Mouse (Mus musculus): ENCODE data around the gene Cbll1. TPM values are rescaled to one million over a fixed set of nuclear protein-coding genes. Genes with fewer than 3 reads are reported as not detected.
"Not testable (repeated sequence)": the region's sequence is repeated elsewhere in the genome, so short reads cannot be mapped to it uniquely, and the experiment has no call there.

The Cbll1 gene
- polyA plus RNA-seq, 1 experiment from 2014 or later, result 17.1 TPM

DNA sequence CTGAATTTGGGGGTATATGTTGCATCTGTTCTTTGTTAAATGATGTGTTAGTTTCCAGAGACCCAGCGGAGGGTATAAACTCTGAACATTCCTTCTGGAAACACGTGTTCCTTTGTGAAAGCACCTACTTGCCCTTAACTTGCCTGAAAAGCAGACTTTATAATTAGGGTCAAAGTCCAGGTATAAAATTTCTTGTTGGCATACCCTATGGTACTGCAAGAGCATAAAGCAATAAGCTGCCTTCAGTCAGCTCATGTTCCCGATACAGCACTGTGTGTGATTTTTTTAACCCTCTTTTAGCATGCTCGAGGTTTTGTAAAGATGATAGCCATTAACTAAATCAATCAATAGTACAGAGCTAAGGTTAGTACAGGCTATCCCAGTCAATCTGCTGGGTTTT lies 36.8 kb downstream of the Cbll1 start:
- Histone ChIP-seq H3K9me3 (no peaks in the 10 kb centered on the region; the same call in 1 of the 2 replicates), H3K9ac (replicated peaks) (no peak overlapping the region), H3K4me2 (replicated peaks) (no peak overlapping the region), H3K27me3 (no peaks in the 10 kb centered on the region), H3K4me1 (no peaks in the 10 kb centered on the region), H3K27ac (replicated peaks) (no peak overlapping the region), H3K36me3 (no peaks in the 10 kb centered on the region), H3K4me3 (no peak overlapping the region)
- no peak for ATAC-seq (ENCODE audit: low FRiP score, low read depth)
- WGBS, result 81% methylated on average over 4 of the region's 4 CpGs

DNA sequence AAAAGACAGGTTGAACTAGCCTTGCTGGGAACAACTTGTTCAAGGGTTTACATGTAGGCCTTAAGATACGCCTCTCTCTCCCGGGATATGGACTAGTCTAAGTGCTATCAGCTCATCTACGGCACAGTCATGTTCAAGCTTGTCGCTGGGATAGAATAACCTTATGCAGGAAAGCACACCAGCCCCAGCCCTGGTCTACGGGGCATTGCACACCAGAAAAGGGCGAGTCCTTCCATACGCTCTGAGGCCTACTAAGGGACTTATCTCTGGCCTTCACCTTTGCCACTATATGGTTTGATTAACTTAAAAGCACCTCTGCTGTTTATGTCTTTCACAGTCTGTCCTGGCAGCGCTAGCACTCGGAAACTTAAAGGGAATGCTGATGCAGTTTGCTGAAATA lies 38.0 kb downstream of the Cbll1 start:
- 91% methylated on average over 9 of the region's 9 CpGs for WGBS
- H3K27ac ChIP-seq (replicated peaks), result no peak overlapping the region
- no peak for ATAC-seq (ENCODE audit: low FRiP score, low read depth)

DNA sequence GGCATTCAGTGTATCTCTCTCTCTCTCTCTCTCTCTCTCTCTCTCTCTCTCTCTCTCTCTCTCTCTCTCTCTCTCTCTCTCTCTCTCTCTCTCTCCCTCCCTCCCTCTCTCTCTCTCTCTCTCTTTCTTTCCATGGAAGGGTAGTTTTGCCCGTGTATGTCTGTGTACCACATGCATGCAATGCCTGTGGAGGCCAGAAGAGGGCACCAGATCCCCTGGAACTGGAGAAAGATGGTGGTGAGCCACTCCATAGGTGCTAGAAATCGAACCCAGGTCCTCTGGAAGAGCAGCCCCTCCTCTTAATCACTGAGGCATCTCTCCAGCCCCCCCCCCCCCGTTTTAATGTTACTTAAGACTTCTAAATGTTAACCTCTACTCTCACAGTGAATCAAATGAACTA lies 39.1 kb downstream of the Cbll1 start:
- not testable (repeated sequence) for H3K4me1 ChIP-seq; ATAC-seq (ENCODE audit: low FRiP score, low read depth); H3K9ac ChIP-seq (replicated peaks); H3K27me3 ChIP-seq; H3K9me3 ChIP-seq; H3K36me3 ChIP-seq; H3K27ac ChIP-seq (replicated peaks); H3K4me2 ChIP-seq (replicated peaks); H3K4me3 ChIP-seq
- WGBS, result 50% methylated on average over 3 of the region's 3 CpGs

More for the DNA sequence above, 38.0 kb downstream of the Cbll1 start:
- H3K9ac ChIP-seq (replicated peaks), result no peak overlapping the region
- no peak overlapping the region for H3K4me2 ChIP-seq (replicated peaks)
- H3K9me3 ChIP-seq, result no peaks in the 10 kb centered on the region; the same call in 1 of the 2 replicates
- H3K36me3 ChIP-seq, result no peaks in the 10 kb centered on the region
- H3K27me3 ChIP-seq, result no peaks in the 10 kb centered on the region
- no peak overlapping the region for H3K4me3 ChIP-seq
- no peaks in the 10 kb centered on the region for H3K4me1 ChIP-seq

DNA sequence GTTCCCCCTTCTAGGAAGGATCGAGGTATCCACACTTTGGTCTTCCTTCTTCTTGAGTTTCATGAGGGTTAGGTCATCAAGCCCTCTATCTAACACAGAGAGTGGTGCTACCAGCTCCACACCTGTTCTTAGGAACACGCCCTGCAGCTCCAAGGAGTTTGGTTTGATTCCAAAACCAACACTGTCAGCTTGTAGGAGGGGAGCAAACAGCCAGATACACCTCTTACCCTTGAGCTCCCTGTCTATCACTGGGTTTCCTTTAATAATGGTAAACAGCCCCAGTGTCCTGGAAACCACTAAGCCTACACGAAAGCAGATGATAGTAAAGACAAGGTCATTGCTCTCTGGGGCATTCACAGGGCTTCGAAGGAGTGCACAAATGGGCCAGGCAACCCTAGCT lies 40.9 kb downstream of the Cbll1 start:
- H3K36me3 ChIP-seq, result no peaks in the 10 kb centered on the region
- no peak overlapping the region for H3K4me2 ChIP-seq (replicated peaks)
- no peak overlapping the region for H3K4me3 ChIP-seq
- no peak overlapping the region for H3K9ac ChIP-seq (replicated peaks)
- no peaks in the 10 kb centered on the region for H3K27me3 ChIP-seq
- WGBS, result 79% methylated on average over 4 of the region's 4 CpGs
- no peak overlapping the region for H3K27ac ChIP-seq (replicated peaks)
- ATAC-seq (ENCODE audit: low FRiP score, low read depth), result no peak
- H3K4me1 ChIP-seq, result no peaks in the 10 kb centered on the region
- H3K9me3 ChIP-seq, result no peaks in the 10 kb centered on the region; the same call in 1 of the 2 replicates

DNA sequence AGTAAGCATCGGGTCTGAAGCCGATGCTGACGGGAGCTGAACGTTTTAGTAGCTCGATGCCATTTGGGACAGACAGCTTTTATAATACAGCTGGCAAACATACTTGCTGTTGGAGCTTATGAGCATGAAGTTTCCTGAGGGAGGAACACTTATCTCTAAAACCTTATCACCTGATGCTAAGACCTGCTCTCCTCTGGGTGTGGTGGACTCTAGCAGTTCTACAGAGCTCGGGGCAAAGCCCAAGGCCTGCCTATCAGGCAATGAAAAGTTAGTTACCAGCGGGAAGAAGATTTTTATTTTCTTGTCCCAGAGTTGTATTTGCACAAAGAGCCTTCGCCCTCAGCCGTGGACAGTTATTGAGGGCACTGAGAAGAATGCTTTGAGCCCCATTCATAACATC lies 43.1 kb downstream of the Cbll1 start:
- H3K9me3 ChIP-seq, result no peaks in the 10 kb centered on the region; the same call in 1 of the 2 replicates
- H3K27me3 ChIP-seq, result no peaks in the 10 kb centered on the region
- no peak overlapping the region for H3K27ac ChIP-seq (replicated peaks)
- H3K9ac ChIP-seq (replicated peaks), result no peak overlapping the region
- no peaks in the 10 kb centered on the region for H3K36me3 ChIP-seq
- H3K4me2 ChIP-seq (replicated peaks), result no peak overlapping the region
- ATAC-seq (ENCODE audit: low FRiP score, low read depth), result no peak
- H3K4me3 ChIP-seq, result no peak overlapping the region
- no peaks in the 10 kb centered on the region for H3K4me1 ChIP-seq
- 91% methylated on average over 9 of the region's 9 CpGs for WGBS

- H3K27me3 ChIP-seq, result no peaks in the 10 kb centered on the region
- H3K4me3 ChIP-seq, result no peak overlapping the region
- no peak overlapping the region for H3K9ac ChIP-seq (replicated peaks)
- H3K9me3 ChIP-seq, result no peaks in the 10 kb centered on the region
- peaks cover under 1% of the 10 kb centered on the region; the same call in 1 of the 2 replicates for H3K4me1 ChIP-seq
- WGBS, result 91% methylated on average over 3 of the region's 3 CpGs
- H3K36me3 ChIP-seq, result no peaks in the 10 kb centered on the region
- no peak overlapping the region for H3K27ac ChIP-seq (replicated peaks)
- H3K4me2 ChIP-seq (replicated peaks), result no peak overlapping the region
- no peak for ATAC-seq (ENCODE audit: low FRiP score, low read depth)
These were observed 50.1 kb downstream of the Cbll1 start for GRCm38 (mm10) chr12:31449341-31449740.

DNA sequence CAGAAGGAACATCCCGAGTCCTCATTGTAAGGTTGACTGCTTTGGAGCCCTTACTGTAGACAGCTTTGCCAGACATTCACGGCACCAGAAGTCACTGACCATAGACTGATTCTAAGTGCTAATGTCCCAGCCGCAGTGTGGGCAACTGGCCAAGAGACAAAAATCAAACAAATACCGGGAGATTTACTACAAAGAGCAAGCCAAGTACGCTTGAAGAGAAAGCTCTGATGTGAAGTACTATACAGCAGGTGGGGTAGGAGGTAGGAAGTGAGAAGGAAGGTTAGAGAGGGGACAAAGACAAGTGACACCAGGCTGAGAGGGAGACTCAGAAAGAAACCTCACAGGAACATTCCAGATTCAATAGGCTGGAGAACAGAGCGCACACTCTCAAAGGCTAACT lies 54.6 kb downstream of the Cbll1 start:
- 76% methylated on average over 6 of the region's 6 CpGs for WGBS
- Histone ChIP-seq H3K9me3 (no peaks in the 10 kb centered on the region), H3K9ac (replicated peaks) (no peak overlapping the region), H3K4me2 (replicated peaks) (no peak overlapping the region), H3K27me3 (no peaks in the 10 kb centered on the region), H3K4me3 (no peak overlapping the region), H3K27ac (replicated peaks) (no peak overlapping the region), H3K36me3 (no peaks in the 10 kb centered on the region), H3K4me1 (peaks cover 4% of the 10 kb centered on the region; the same call in 1 of the 2 replicates)
- ATAC-seq (ENCODE audit: low FRiP score, low read depth), result no peak

- H3K4me2 ChIP-seq (replicated peaks), result peak overlapping the region; percentile 56
- peak overlapping the region; percentile 25 for H3K4me3 ChIP-seq
- WGBS, result 2% methylated on average over 11 of the region's 11 CpGs
- H3K36me3 ChIP-seq, result no peaks in the 10 kb centered on the region
- peak; percentile 82 for ATAC-seq (ENCODE audit: low FRiP score, low read depth)
- H3K9ac ChIP-seq (replicated peaks), result peak overlapping the region; percentile 31; the same call in 1 of the 2 replicates
- H3K27ac ChIP-seq (replicated peaks), result no peak overlapping the region
- no peaks in the 10 kb centered on the region for H3K27me3 ChIP-seq
- peaks cover 4% of the 10 kb centered on the region; the same call in 1 of the 2 replicates for H3K4me1 ChIP-seq
- H3K9me3 ChIP-seq, result no peaks in the 10 kb centered on the region
These were observed 55.3 kb downstream of the Cbll1 start for GRCm38 (mm10) chr12:31444131-31444546.

DNA sequence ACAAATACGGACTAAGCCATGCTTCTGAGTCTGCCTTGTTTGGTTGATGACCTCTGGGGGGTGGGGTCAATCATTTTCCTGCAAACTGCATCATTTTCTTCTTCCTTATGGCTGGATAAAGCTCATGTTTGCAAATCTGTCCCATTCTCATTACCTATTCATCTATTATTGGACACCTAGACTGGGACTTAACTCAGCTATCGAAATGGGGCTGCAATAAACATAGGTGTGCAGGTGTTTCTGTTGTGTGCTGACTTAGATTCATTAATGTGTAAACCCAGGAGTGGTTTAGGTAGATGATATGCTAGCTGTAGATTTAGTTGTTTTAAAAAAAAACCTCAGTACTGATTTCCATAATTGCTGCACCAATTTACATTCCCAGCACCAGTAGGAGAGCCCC lies 59.8 kb downstream of the Cbll1 start:
- Histone ChIP-seq H3K9me3 (no peaks in the 10 kb centered on the region), H3K36me3 (no peaks in the 10 kb centered on the region), H3K4me2 (replicated peaks) (no peak overlapping the region), H3K27me3 (no peaks in the 10 kb centered on the region), H3K9ac (replicated peaks) (no peak overlapping the region), H3K4me3 (no peak overlapping the region), H3K27ac (replicated peaks) (no peak overlapping the region), H3K4me1 (peaks cover 4% of the 10 kb centered on the region; the same call in 1 of the 2 replicates)
- ATAC-seq (ENCODE audit: low FRiP score, low read depth), result no peak
- WGBS, result 74% methylated on average over 2 of the region's 2 CpGs

- Histone ChIP-seq H3K4me2 (replicated peaks) (no peak overlapping the region), H3K27ac (replicated peaks) (no peak overlapping the region), H3K36me3 (no peaks in the 10 kb centered on the region), H3K27me3 (no peaks in the 10 kb centered on the region), H3K9ac (replicated peaks) (no peak overlapping the region), H3K4me1 (no peaks in the 10 kb centered on the region), H3K4me3 (no peak overlapping the region), H3K9me3 (no peaks in the 10 kb centered on the region)
- WGBS, result 82% methylated on average over 6 of the region's 6 CpGs
- ATAC-seq (ENCODE audit: low FRiP score, low read depth), result no peak
These were observed 61.6 kb downstream of the Cbll1 start for GRCm38 (mm10) chr12:31437791-31438190.

Other genes with a start within 250 kb of the Cbll1 start
- 25.9 and 29.4 TPM in 2 replicates for gene Lamb1, start 234.4 kb downstream of the Cbll1 start, polyA plus RNA-seq (2016; fragmentation: Nextera tagmentation; extraction: Ambion mirVana)
- gene Dld, start 148.2 kb downstream of the Cbll1 start, polyA plus RNA-seq (2016; fragmentation: Nextera tagmentation; extraction: Ambion mirVana), result 143 and 144 TPM in 2 replicates
- not detected in 2 replicates for gene Slc26a3, start 108.7 kb downstream of the Cbll1 start, polyA plus RNA-seq (2016; fragmentation: Nextera tagmentation; extraction: Ambion mirVana)
- not detected in 2 replicates for gene Slc26a4, start 60.4 kb upstream of the Cbll1 start, polyA plus RNA-seq (2016; fragmentation: Nextera tagmentation; extraction: Ambion mirVana)
- 23.9 and 26.7 TPM in 2 replicates for gene Bcap29, start 135.0 kb upstream of the Cbll1 start, polyA plus RNA-seq (2016; fragmentation: Nextera tagmentation; extraction: Ambion mirVana)
- 7.9 and 9.4 TPM in 2 replicates for gene Dus4l, start 155.2 kb upstream of the Cbll1 start, polyA plus RNA-seq (2016; fragmentation: Nextera tagmentation; extraction: Ambion mirVana)
- 33.5 TPM in 2 replicates for gene Cog5, start 155.3 kb upstream of the Cbll1 start, polyA plus RNA-seq (2016; fragmentation: Nextera tagmentation; extraction: Ambion mirVana)
- 9.0 and 11.4 TPM in 2 replicates for gene Gpr22, start 214.3 kb upstream of the Cbll1 start, polyA plus RNA-seq (2016; fragmentation: Nextera tagmentation; extraction: Ambion mirVana)